Comparison of ENCODE assay signal across 16 mouse cellular contexts in the genomic region with DNA sequence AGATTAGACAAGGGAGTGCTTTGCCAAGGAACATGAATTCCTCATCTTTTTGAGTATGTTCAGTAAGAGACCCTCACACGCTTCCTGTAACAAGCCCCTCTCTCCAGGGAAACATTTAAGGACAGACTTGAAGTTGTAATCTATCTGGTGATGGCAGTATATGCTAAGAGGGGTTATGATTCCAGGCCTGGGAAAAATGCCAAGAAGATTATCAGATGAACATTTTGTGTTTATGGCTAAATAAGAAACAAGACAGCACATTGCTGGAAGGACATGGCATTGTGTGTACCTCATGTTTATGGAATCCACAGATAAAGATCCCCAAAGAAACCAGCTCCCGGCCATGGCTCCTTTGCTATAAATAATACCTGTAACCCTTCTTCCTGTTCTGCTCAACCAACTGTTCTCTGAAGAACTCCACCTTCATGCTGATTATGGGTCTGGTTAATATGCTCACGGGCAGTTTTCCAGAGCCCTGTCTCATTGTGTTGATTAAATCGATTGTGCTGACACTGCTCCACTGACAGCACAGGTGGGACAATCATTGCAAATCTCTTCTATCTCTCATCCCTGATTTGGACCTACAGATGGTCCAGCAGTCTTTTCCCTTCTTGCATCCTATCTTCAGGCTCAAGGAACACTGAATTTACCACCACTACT.
DNase-seq lines count a peak whose midpoint lies in the region; ATAC-seq and TF ChIP-seq lines count a peak whose summit lies in the region.
"Had no signal": no experiment of that assay in that cellular context is flagged by ENCODE, and none has a peak within 500 bp of the region (broad histone marks: within the 10 kb centered on the region; RNA-seq: fewer than 3 reads in every experiment).

No protein-coding gene starts in this region.

- no peaks in the 10 kb centered on the region for H3K4me1 ChIP-seq in hindbrain, postnatal 0 days (ENCODE audit: insufficient read depth, low read length)
- 0 out of 2 replicates have a peak, but pooled peaks cover 3% of the 10 kb centered on the region for H3K4me1 ChIP-seq in hindbrain, embryonic 12.5 days
- H3K4me1 ChIP-seq: embryonic facial prominence, embryonic 12.5 days; forebrain, embryonic 15.5 days had no signal

- H3K4me3 ChIP-seq in hindbrain, postnatal 0 days (ENCODE audit: low read length): no peak overlapping the region
- H3K4me3 ChIP-seq in hindbrain, embryonic 12.5 days: no peak overlapping the region
- H3K4me3 ChIP-seq in layer of hippocampus, adult 2 months: no peak overlapping the region
- H3K4me3 ChIP-seq: embryonic facial prominence, embryonic 12.5 days; forebrain, embryonic 15.5 days; neural tube, embryonic 15.5 days had no signal

- 0 out of 2 replicates have a peak overlapping the region, but pooled peaks have one; percentile 32 for H3K27ac ChIP-seq in hindbrain, postnatal 0 days
- no peak overlapping the region for H3K27ac ChIP-seq in hindbrain, embryonic 12.5 days
- H3K27ac ChIP-seq in layer of hippocampus, adult 2 months: no peak overlapping the region
- H3K27ac ChIP-seq: embryonic facial prominence, embryonic 12.5 days; forebrain, embryonic 15.5 days; neural tube, embryonic 15.5 days had no signal

- TF ChIP-seq CTCF in hindbrain, postnatal 0 days (IDR thresholded peaks at IDR 0.05; ENCODE audit: low read depth): no peak
- no peak for TF ChIP-seq CTCF in layer of hippocampus, adult 2 months (conservative IDR thresholded peaks at IDR 0.05)

- 61% methylated on average over 4 of the region's 4 CpGs for WGBS in hindbrain, postnatal 0 days
- WGBS in hindbrain, embryonic 12.5 days: 83% methylated on average over 4 of the region's 4 CpGs

- H3K36me3 ChIP-seq in hindbrain, postnatal 0 days (ENCODE audit: insufficient read depth, low read length): no peaks in the 10 kb centered on the region
- no peaks in the 10 kb centered on the region for H3K36me3 ChIP-seq in hindbrain, embryonic 12.5 days
- H3K36me3 ChIP-seq: embryonic facial prominence, embryonic 12.5 days; forebrain, embryonic 15.5 days; neural tube, embryonic 15.5 days had no signal

- DNase-seq in hindbrain, postnatal 0 days (ENCODE audit: low spot score): peak; percentile 58
- DNase-seq in brain, adult 2 months (ENCODE audit: low read depth, low spot score): peak; percentile 68
- peak; percentile 56 to 57 for DNase-seq in cerebellum, adult 18-20 months
- peak; percentile 25 to 35 for DNase-seq in cerebellum, postnatal 36 days
- no peak for DNase-seq in layer of hippocampus, adult 2 months (ENCODE audit: low spot score in 2 of 2)
- DNase-seq in right cerebral cortex, postnatal 25 days: no peak
- DNase-seq: adrenal gland, postnatal 25 days; kidney, adult 8-10 months; liver; midbrain, embryonic 14.5 days; thymus, adult 2 months had no signal

- H3K27me3 ChIP-seq in hindbrain, postnatal 0 days (ENCODE audit: insufficient read depth, low read length): no peaks in the 10 kb centered on the region
- no peaks in the 10 kb centered on the region for H3K27me3 ChIP-seq in hindbrain, embryonic 12.5 days
- H3K27me3 ChIP-seq: CH12.LX; embryonic facial prominence, embryonic 12.5 days; forebrain, embryonic 15.5 days; neural tube, embryonic 15.5 days had no signal

- ATAC-seq in hindbrain, postnatal 0 days: no peak
- no peak for ATAC-seq in hindbrain, embryonic 12.5 days (ENCODE audit: low FRiP score)
- ATAC-seq: forebrain, embryonic 15.5 days had no signal

- no peak overlapping the region for H3K9ac ChIP-seq in hindbrain, postnatal 0 days (replicated peaks; ENCODE audit: low read length)
- H3K9ac ChIP-seq in hindbrain, embryonic 12.5 days: no peak overlapping the region
- H3K9ac ChIP-seq: embryonic facial prominence, embryonic 12.5 days; forebrain, embryonic 15.5 days; neural tube, embryonic 15.5 days had no signal

- no peaks in the 10 kb centered on the region for H3K9me3 ChIP-seq in hindbrain, postnatal 0 days (ENCODE audit: low read length)
- H3K9me3 ChIP-seq in hindbrain, embryonic 12.5 days (replicated peaks): no peaks in the 10 kb centered on the region
- H3K9me3 ChIP-seq: embryonic facial prominence, embryonic 12.5 days; forebrain, embryonic 15.5 days; neural tube, embryonic 15.5 days had no signal

- H3K4me2 ChIP-seq in hindbrain, postnatal 0 days (ENCODE audit: low read depth, low read length): no peak overlapping the region
- no peak overlapping the region for H3K4me2 ChIP-seq in hindbrain, embryonic 12.5 days (replicated peaks)
- H3K4me2 ChIP-seq: embryonic facial prominence, embryonic 12.5 days; forebrain, embryonic 15.5 days; neural tube, embryonic 15.5 days had no signal

Comparison
In these comparisons a context has a peak if more than half of its experiments do, and no peak if none do; other contexts are left out.
1. DNase-seq: peak in hindbrain, postnatal 0 days (single experiment), brain, adult 2 months (single experiment), cerebellum, adult 18-20 months (2 of 2) and cerebellum, postnatal 36 days (2 of 2); none in layer of hippocampus, adult 2 months (0 of 2) and right cerebral cortex, postnatal 25 days (single experiment).